Mouse (Mus musculus) hindbrain, embryonic 11.5 days (tissue): ENCODE results near the gene Inpp5a. TPM values are rescaled to one million over a fixed set of nuclear protein-coding genes. Genes with fewer than 3 reads are reported as not detected.
A peak's percentile ranks its signal among the peaks of the same experiment; 100 is the strongest.

ENCODE experiments used
- ATAC-seq: fragments of 200-750 bp; cut with Nextera tagmentation; 2 replicates; pipeline ENCODE4 v1.8.0; 2017; ENCODE audit warnings: mild to moderate bottlenecking, moderate TSS enrichment, moderate library complexity; ENCODE audit not compliant: low FRiP score
- DNase-seq: peaks from one replicate; pipeline ENCODE4 v3.0.0-alpha.2; 2015; ENCODE audit warnings: low spot score
- H3K27ac ChIP-seq: fragments of 300-500 bp; sonication (generic); 2 replicates; pipeline ENCODE4 v1.5.1; 2014; ENCODE audit warnings: mild to moderate bottlenecking, low read depth, low read length
- H3K27me3 ChIP-seq: fragments of 300-500 bp; sonication (generic); 2 replicates; pipeline ENCODE4 v1.6.1; 2014; ENCODE audit warnings: mild to moderate bottlenecking, low read length, moderate library complexity, mixed read lengths; ENCODE audit not compliant: control insufficient read depth, insufficient read depth
- H3K36me3 ChIP-seq: fragments of 300-500 bp; sonication (generic); 2 replicates; pipeline ENCODE4 v1.6.1; 2014; ENCODE audit warnings: mild to moderate bottlenecking, low read length, moderate library complexity, mixed read lengths; ENCODE audit not compliant: control insufficient read depth, insufficient read depth
- H3K4me1 ChIP-seq: fragments of 300-500 bp; sonication (generic); replicated peaks from 2 replicates; pipeline ENCODE4 v1.6.1; 2014; ENCODE audit warnings: low read length, mixed read lengths; ENCODE audit not compliant: control insufficient read depth, insufficient read depth
- H3K4me2 ChIP-seq: fragments of 300-500 bp; sonication (generic); replicated peaks from 2 replicates; pipeline ENCODE4 v1.6.1; 2014; ENCODE audit warnings: mild to moderate bottlenecking, low read depth, low read length
- H3K4me3 ChIP-seq: fragments of 300-500 bp; sonication (generic); 2 replicates; pipeline ENCODE4 v1.5.1; 2014; ENCODE audit warnings: low read depth, low read length
- H3K9ac ChIP-seq: fragments of 300-500 bp; sonication (generic); 2 replicates; pipeline ENCODE4 v1.6.1; 2014; ENCODE audit warnings: low read depth, low read length
- H3K9me3 ChIP-seq: fragments of 300-500 bp; sonication (generic); 2 replicates; pipeline ENCODE4 v1.6.1; 2016; ENCODE audit warnings: low read length; ENCODE audit not compliant: control insufficient read depth
- WGBS: fragments of 180-500 bp; shearing (Covaris S2); extraction: QIAGEN DNeasy Blood & Tissue Kit; methylation state at CpG from one replicate; pipeline ENCODE4 v1.1.7; 2014; 5-methylcytosine and 5-hydroxymethylcytosine counted together
- polyA plus RNA-seq: library from polyadenylated mRNA; unstranded; fragments of >200 nt; fragmentation: Nextera tagmentation; extraction: Ambion mirVana; gene quantifications from 2 replicates; pipeline ENCODE4 v1.2.1, GENCODE M21; 2014

Gene Inpp5a
- polyA plus RNA-seq, 1 experiment from 2014 or later: 24.1 TPM

DNA sequence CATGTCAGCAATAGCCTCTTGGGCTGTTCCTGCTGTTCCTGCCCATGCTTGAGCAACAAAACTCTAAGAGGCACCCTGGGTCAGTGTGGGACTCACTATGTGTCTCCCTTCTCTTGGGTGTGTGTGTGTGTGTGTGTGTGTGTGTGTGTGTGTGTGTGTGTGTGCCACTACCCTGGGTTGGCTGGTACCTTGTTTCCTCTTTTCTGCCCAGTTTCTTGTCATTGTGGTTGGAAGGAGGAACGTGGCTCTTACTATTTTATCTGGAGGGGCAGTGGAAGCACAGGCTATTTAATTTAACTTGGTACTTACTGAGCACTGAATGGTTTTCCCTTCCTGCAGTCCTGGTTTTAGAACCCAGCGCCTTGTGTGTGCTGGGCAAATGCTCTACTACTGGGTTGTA, 221.4 kb downstream of the Inpp5a start:
- Histone ChIP-seq H3K9ac (no peak overlapping the region), H3K36me3 (no peaks in the 10 kb centered on the region), H3K4me2 (no peak overlapping the region), H3K4me3 (no peak overlapping the region), H3K27me3 (0 out of 2 replicates have a peak, but pooled peaks cover 3% of the 10 kb centered on the region), H3K4me1 (no peaks in the 10 kb centered on the region), H3K9me3 (no peaks in the 10 kb centered on the region), H3K27ac (no peak overlapping the region)
- WGBS: 68% methylated on average over 2 of the region's 2 CpGs
- ATAC-seq (no peak), DNase-seq (no peak)

DNA sequence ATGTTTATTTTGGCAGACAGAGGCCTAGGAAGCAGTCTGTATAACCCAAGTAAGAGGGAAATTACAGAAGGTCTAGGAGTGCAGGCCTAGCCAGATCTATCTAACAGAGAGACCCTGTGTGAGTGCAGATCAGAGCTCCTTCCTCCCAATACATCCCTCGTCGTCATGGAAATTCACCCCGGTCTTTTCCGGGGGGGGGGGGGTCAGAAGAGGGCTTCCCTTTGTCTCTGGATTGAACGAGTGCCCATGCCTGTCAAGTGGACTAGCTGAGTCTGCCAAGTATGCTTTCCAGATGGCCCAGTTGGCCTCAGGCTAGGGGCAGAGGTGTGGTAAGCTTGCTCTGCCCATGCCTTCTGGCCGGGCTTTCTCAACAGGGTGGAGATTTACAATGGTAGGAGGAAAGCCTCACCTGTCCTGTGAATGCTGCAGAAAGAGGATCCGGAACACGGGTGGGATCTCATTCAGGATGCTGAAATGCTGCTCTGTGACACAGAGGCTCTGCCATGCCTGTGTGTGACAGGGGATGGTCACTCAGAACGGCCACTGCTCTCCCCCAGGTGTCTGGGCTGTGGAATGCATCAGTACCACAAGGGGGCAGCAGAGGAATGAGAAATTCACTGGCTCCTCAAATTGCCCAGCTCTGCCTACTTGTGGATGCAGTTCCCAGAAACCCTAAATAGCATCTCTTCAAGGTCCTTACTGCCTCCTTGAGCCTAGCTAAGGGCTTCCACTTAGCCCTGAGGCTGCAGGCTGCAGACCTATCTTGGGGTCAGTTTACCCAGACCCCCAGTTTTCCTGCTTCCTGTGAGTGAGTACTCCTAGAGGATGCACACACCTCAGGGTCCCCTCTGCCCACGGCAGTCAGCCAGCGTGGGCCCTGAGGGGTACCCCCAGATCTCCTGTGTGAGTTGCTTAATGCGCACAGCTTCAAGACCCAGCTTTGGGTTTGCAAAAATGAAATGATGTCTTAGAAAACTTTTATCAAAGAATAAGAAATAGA, 227.2 kb downstream of the Inpp5a start:
- no peaks in the 10 kb centered on the region for H3K9me3 ChIP-seq
- H3K36me3 ChIP-seq: no peaks in the 10 kb centered on the region
- H3K27ac ChIP-seq: no peak overlapping the region
- no peak overlapping the region for H3K4me2 ChIP-seq
- ATAC-seq (peak; percentile 56; the same call in 1 of the 2 replicates), DNase-seq (peak; percentile 87)
- no peaks in the 10 kb centered on the region for H3K4me1 ChIP-seq
- 54% methylated on average over 12 of the region's 12 CpGs for WGBS
- H3K9ac ChIP-seq: no peak overlapping the region
- H3K27me3 ChIP-seq: 0 out of 2 replicates have a peak, but pooled peaks cover 3% of the 10 kb centered on the region
- no peak overlapping the region for H3K4me3 ChIP-seq

DNA sequence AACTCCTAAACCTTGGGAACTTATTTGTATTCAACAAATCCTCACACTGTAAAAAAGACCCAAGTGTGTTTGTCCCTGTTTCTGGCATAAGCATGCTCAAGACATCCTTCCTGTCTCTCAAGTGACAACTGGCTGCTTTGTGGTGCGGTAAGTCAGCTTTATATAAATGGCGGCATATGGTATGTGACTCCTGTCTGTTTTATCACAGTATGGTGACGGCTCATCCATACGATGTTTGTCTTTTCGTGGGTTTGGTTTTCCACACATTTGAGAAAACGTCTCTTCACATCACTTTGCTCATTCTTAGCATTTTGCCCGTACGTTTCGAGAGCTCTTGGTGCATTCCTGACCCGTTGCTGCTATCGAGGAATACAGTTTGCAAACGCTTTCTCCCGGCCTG, 233.7 kb downstream of the Inpp5a start:
- Histone ChIP-seq H3K9ac (no peak overlapping the region), H3K4me3 (no peak overlapping the region), H3K27me3 (no peaks in the 10 kb centered on the region), H3K9me3 (no peaks in the 10 kb centered on the region), H3K36me3 (no peaks in the 10 kb centered on the region), H3K4me2 (no peak overlapping the region), H3K4me1 (no peaks in the 10 kb centered on the region), H3K27ac (no peak overlapping the region)
- DNase-seq (no peak), ATAC-seq (no peak)
- WGBS: 92% methylated on average over 13 of the region's 13 CpGs

DNA sequence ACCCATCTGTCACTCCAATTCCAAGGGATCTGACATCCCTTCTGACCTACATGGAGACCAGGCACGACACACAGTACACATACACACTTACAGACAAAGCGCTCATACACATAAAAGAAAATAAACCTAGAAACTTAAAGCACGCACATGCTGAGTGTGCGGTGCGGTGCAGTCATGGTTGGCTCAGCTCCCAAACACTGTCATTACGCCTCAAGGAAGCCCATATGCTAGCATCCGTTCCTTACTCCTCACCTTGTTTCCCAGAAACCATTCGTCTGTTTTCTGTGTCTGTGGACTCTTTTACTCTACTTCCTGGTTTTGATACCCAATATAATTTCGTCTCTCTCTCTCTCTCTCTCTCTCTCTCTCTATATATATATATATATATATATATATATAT, 236.2 kb downstream of the Inpp5a start:
- H3K4me3 ChIP-seq: no peak overlapping the region
- no peaks in the 10 kb centered on the region for H3K4me1 ChIP-seq
- no peak overlapping the region for H3K4me2 ChIP-seq
- ATAC-seq: no peak
- no peaks in the 10 kb centered on the region for H3K36me3 ChIP-seq
- H3K27me3 ChIP-seq: no peaks in the 10 kb centered on the region
- H3K9me3 ChIP-seq: no peaks in the 10 kb centered on the region
- no peak for DNase-seq
- WGBS: 93% methylated on average over 9 of the region's 9 CpGs
- H3K27ac ChIP-seq: no peak overlapping the region
- H3K9ac ChIP-seq: no peak overlapping the region

Other genes with a start within 250 kb of the Inpp5a start
- gene Lrrc27, start 176.1 kb upstream of the Inpp5a start, polyA plus RNA-seq: 6.5 and 9.4 TPM in 2 replicates
- 0.52 and 0.54 TPM in 2 replicates for gene Stk32c, start 175.8 kb upstream of the Inpp5a start, polyA plus RNA-seq
- gene Pwwp2b, start 140.6 kb upstream of the Inpp5a start, polyA plus RNA-seq: 3.4 and 4.4 TPM in 2 replicates
- gene Nkx6-2, start 193.7 kb downstream of the Inpp5a start, polyA plus RNA-seq: 21.1 and 21.5 TPM in 2 replicates